Mouse (Mus musculus) CH12.LX (cell line): ENCODE data around the gene Tmem41b. TPM values are rescaled to one million over a fixed set of nuclear protein-coding genes. Genes with fewer than 3 reads are reported as not detected.
A peak's percentile ranks its signal among the peaks of the same experiment; 100 is the strongest.

Source experiments
- DNase-seq: peaks from one replicate; pipeline ENCODE4 v3.0.0-alpha.2; 2013; ENCODE audit errors: extremely low read depth
- H3K27ac ChIP-seq: 2 replicates; pipeline ENCODE4 v1.5.1; 2012; ENCODE audit warnings: low read depth, mild to moderate bottlenecking, control low read depth, moderate library complexity; ENCODE audit not compliant: insufficient read depth
- H3K27me3 ChIP-seq: replicated peaks from 2 replicates; pipeline ENCODE3; 2012; ENCODE audit warnings: inconsistent platforms
- H3K36me3 ChIP-seq, 2 experiments: replicated peaks in 1 of 2; 2 replicates each; pipeline versions ENCODE3 to v1.6.1; 2012; ENCODE audit warnings: inconsistent platforms in 1 of 2, low read length in 1 of 2, mild to moderate bottlenecking in 1 of 2, mixed read lengths in 1 of 2, moderate library complexity in 1 of 2; ENCODE audit not compliant: control insufficient read depth in 1 of 2, insufficient read depth in 1 of 2
- H3K4me1 ChIP-seq, 2 experiments: 2 replicates each; pipeline ENCODE4 v1.6.1; 2012; ENCODE audit warnings: inconsistent platforms in 1 of 2, moderate library complexity in 1 of 2; ENCODE audit not compliant: insufficient read depth in 2 of 2, control insufficient read depth in 1 of 2
- H3K4me2 ChIP-seq: 2 replicates; pipeline ENCODE4 v1.6.1; 2012; ENCODE audit warnings: low read depth, mild to moderate bottlenecking, control low read depth; ENCODE audit not compliant: poor library complexity, insufficient read depth, severe bottlenecking
- H3K4me3 ChIP-seq, 3 experiments: fragments of 150-350 bp in 1 of 3; sonication (generic) in 1 of 3; replicated peaks in 1 of 3; 2 replicates each; pipeline versions ENCODE3 to v1.5.1; 2011 to 2012; ENCODE audit warnings: low read depth in 2 of 3, low read length in 2 of 3, mild to moderate bottlenecking in 2 of 3, moderate library complexity in 2 of 3, control low read depth in 1 of 3, improper control_type of control experiment in 1 of 3, inconsistent platforms in 1 of 3, mixed read lengths in 1 of 3; ENCODE audit not compliant: poor library complexity in 1 of 3
- H3K79me2 ChIP-seq: replicated peaks from 2 replicates; pipeline ENCODE4 v1.6.1; 2012; ENCODE audit warnings: mild to moderate bottlenecking, moderate library complexity; ENCODE audit not compliant: control insufficient read depth, poor library complexity, insufficient read depth, severe bottlenecking; ENCODE audit errors: extremely low read depth
- H3K9ac ChIP-seq: 2 replicates; pipeline ENCODE4 v1.6.1; 2012; ENCODE audit warnings: low read depth, mild to moderate bottlenecking, control low read depth, moderate library complexity; ENCODE audit not compliant: insufficient read depth
- H3K9me3 ChIP-seq: replicated peaks from 2 replicates; pipeline ENCODE3; 2012; ENCODE audit warnings: low read length, inconsistent platforms, mixed read lengths
- BHLHE40 ChIP-seq: IDR thresholded peaks from 2 replicates; pipeline ENCODE4 v1.6.1; 2011; ENCODE audit warnings: mild to moderate bottlenecking, low read depth, low read length, improper control_type of control experiment
- CHD1 ChIP-seq: IDR thresholded peaks from 2 replicates; pipeline ENCODE4 v1.6.1; 2012; ENCODE audit warnings: low read depth, low read length, improper control_type of control experiment, inconsistent platforms
- CHD2 ChIP-seq: IDR thresholded peaks from 2 replicates; pipeline ENCODE4 v1.6.1; 2011; ENCODE audit warnings: low read length, improper control_type of control experiment
- CTCF ChIP-seq, 2 experiments: IDR thresholded peaks in 1 of 2; conservative IDR thresholded peaks in 1 of 2; 2 replicates each; pipeline ENCODE4 v1.5.1; 2011 to 2012; ENCODE audit warnings: low read depth in 2 of 2, low read length in 2 of 2, improper control_type of control experiment in 1 of 2, inconsistent platforms in 1 of 2, mild to moderate bottlenecking in 1 of 2, moderate library complexity in 1 of 2
- ELF1 ChIP-seq: IDR thresholded peaks from 2 replicates; pipeline ENCODE4 v1.6.1; 2014; ENCODE audit warnings: low read depth, mild to moderate bottlenecking, inconsistent platforms, low read length, improper control_type of control experiment
- EP300 ChIP-seq: IDR thresholded peaks from 2 replicates; pipeline ENCODE4 v1.6.1; 2011; ENCODE audit warnings: low read length, improper control_type of control experiment
- ETS1 ChIP-seq: conservative IDR thresholded peaks from 2 replicates; pipeline ENCODE4 v1.6.1; 2012; ENCODE audit warnings: low read depth, mild to moderate bottlenecking, inconsistent platforms, low read length, improper control_type of control experiment, moderate library complexity
- GABPA ChIP-seq: IDR thresholded peaks from 2 replicates; pipeline ENCODE4 v1.6.1; 2012; ENCODE audit warnings: low read depth, low read length, improper control_type of control experiment, inconsistent platforms; ENCODE audit not compliant: insufficient replicate concordance
- HCFC1 ChIP-seq: IDR thresholded peaks from 2 replicates; pipeline ENCODE4 v1.6.1; 2012; ENCODE audit warnings: low read depth, mild to moderate bottlenecking, inconsistent platforms, low read length, improper control_type of control experiment
- IRF4 ChIP-seq: IDR thresholded peaks from 2 replicates; pipeline ENCODE4 v1.6.1; 2014; ENCODE audit warnings: low read depth, mild to moderate bottlenecking, inconsistent platforms, low read length, improper control_type of control experiment
- JUN ChIP-seq: IDR thresholded peaks from 2 replicates; pipeline ENCODE4 v1.6.1; 2011; ENCODE audit warnings: low read depth, mild to moderate bottlenecking, low read length, improper control_type of control experiment, moderate library complexity; ENCODE audit not compliant: insufficient read depth
- JUND ChIP-seq: conservative IDR thresholded peaks from 2 replicates; pipeline ENCODE4 v1.6.1; 2011; ENCODE audit warnings: low read depth, low read length, improper control_type of control experiment
- MAFK ChIP-seq: IDR thresholded peaks from 2 replicates; pipeline ENCODE4 v1.6.1; 2011; ENCODE audit warnings: low read length, improper control_type of control experiment; ENCODE audit not compliant: insufficient replicate concordance
- MAX ChIP-seq: IDR thresholded peaks from 2 replicates; pipeline ENCODE4 v1.6.1; 2011; ENCODE audit warnings: low read length, improper control_type of control experiment
- MEF2A ChIP-seq: IDR thresholded peaks from 2 replicates; pipeline ENCODE4 v1.6.1; 2014; ENCODE audit warnings: low read depth, mild to moderate bottlenecking, inconsistent platforms, low read length, improper control_type of control experiment, borderline replicate concordance
- MYC ChIP-seq: IDR thresholded peaks from 2 replicates; pipeline ENCODE4 v1.6.1; 2011; ENCODE audit warnings: low read depth, mild to moderate bottlenecking, improper control_type of control experiment, low read length
- NELFE ChIP-seq: IDR thresholded peaks from 2 replicates; pipeline ENCODE4 v1.6.1; 2011; ENCODE audit warnings: low read depth, low read length, improper control_type of control experiment
- PAX5 ChIP-seq: IDR thresholded peaks from 2 replicates; pipeline ENCODE4 v1.6.1; 2012; ENCODE audit warnings: low read length, inconsistent platforms, mixed read lengths
- POLR2A ChIP-seq: IDR thresholded peaks from 2 replicates; pipeline ENCODE4 v1.6.1; 2011; ENCODE audit warnings: low read depth, mild to moderate bottlenecking, improper control_type of control experiment, low read length
- RCOR1 ChIP-seq: conservative IDR thresholded peaks from 2 replicates; pipeline ENCODE4 v1.6.1; 2012; ENCODE audit warnings: low read depth, mild to moderate bottlenecking, inconsistent platforms, low read length, improper control_type of control experiment
- SIN3A ChIP-seq: IDR thresholded peaks from 2 replicates; pipeline ENCODE4 v1.6.1; 2012; ENCODE audit warnings: low read length, improper control_type of control experiment, inconsistent platforms
- TBP ChIP-seq: conservative IDR thresholded peaks from 2 replicates; pipeline ENCODE4 v1.6.1; 2011; ENCODE audit warnings: low read depth, low read length, improper control_type of control experiment
- TCF12 ChIP-seq: IDR thresholded peaks from 2 replicates; pipeline ENCODE4 v1.6.1; 2014; ENCODE audit warnings: low read depth, mild to moderate bottlenecking, inconsistent platforms, low read length, improper control_type of control experiment
- UBTF ChIP-seq: IDR thresholded peaks from 2 replicates; pipeline ENCODE4 v1.6.1; 2012; ENCODE audit warnings: low read depth, mild to moderate bottlenecking, inconsistent platforms, low read length, improper control_type of control experiment, moderate library complexity
- USF1 ChIP-seq: IDR thresholded peaks from 2 replicates; pipeline ENCODE4 v1.6.1; 2014; ENCODE audit warnings: low read depth, mild to moderate bottlenecking, inconsistent platforms, low read length, improper control_type of control experiment
- USF2 ChIP-seq: conservative IDR thresholded peaks from 2 replicates; pipeline ENCODE4 v1.6.1; 2011; ENCODE audit warnings: low read depth, low read length, improper control_type of control experiment
- ZKSCAN1 ChIP-seq: IDR thresholded peaks from 2 replicates; pipeline ENCODE4 v1.6.1; 2012; ENCODE audit warnings: low read depth, inconsistent platforms, low read length, improper control_type of control experiment, borderline replicate concordance
- ZMIZ1 ChIP-seq: IDR thresholded peaks from 2 replicates; pipeline ENCODE4 v1.6.1; 2012; ENCODE audit warnings: low read depth, mild to moderate bottlenecking, inconsistent platforms, low read length, improper control_type of control experiment
- ZNF384 ChIP-seq: IDR thresholded peaks from 2 replicates; pipeline ENCODE4 v1.6.1; 2012; ENCODE audit warnings: low read depth, low read length, improper control_type of control experiment, inconsistent platforms
- dilution Hi-C: fragments of 300-500 bp; cut with MboI; formaldehyde crosslinking; loops from 2 replicates; pipeline ENCODE4 v1.14.3; 2020; ENCODE audit warnings: low sequenced_read_pairs; ENCODE audit not compliant: extremely low pct_unique_long_range_greater_than_20kb, extremely low pct_ligation_motif_present
- in situ Hi-C: fragments of 300-500 bp; cut with MboI; formaldehyde crosslinking; loops from 3 replicates; pipeline ENCODE4 v1.14.3; 2019; ENCODE audit warnings: low sequenced_read_pairs, low pct_ligation_motif_present, low pct_unique_long_range_greater_than_20kb, mixed read lengths
- polyA plus RNA-seq: library from polyadenylated mRNA; unstranded; fragments of >175 nt; gene quantifications from 2 replicates; pipeline ENCODE4 v1.2.1, GENCODE M21; 2012; ENCODE audit warnings: low read depth; ENCODE audit not compliant: insufficient read length
- total RNA-seq, 2 experiments: library from RNA; depleted of rRNA; stranded (reverse); fragments of 300-350 nt in 1 of 2; fragments of >200 nt in 1 of 2; gene quantifications; 2 replicates each; pipeline ENCODE4 v1.2.3; 2012 to 2014

The Tmem41b gene
- total and polyA plus RNA-seq, 3 experiments = 51.1 to 106 (median 56.3) TPM

- no peak overlapping the region for H3K27ac ChIP-seq
- no peaks in the 10 kb centered on the region for H3K27me3 ChIP-seq
- DNase-seq = peak; percentile 24
- dilution Hi-C loops (no loop called here), in situ Hi-C loops (no loop called here)
- no peak overlapping the region for H3K4me3 ChIP-seq
- H3K36me3 ChIP-seq = no peaks in the 10 kb centered on the region
- TF ChIP-seq ZKSCAN1 (no peak), MYC (no peak), ELF1 (no peak), UBTF (no peak), RCOR1 (no peak), PAX5 (no peak), CHD2 (no peak), HCFC1 (no peak), CTCF (conservative IDR thresholded peaks at IDR 0.05 in 1 of 2, IDR thresholded peaks at IDR 0.05 in 1 of 2; ENCODE audit: low read depth in 2 of 2, low read length in 2 of 2) (no peak), POLR2A (no peak), MAX (no peak), JUND (no peak), MAFK (no peak), ZMIZ1 (no peak), NELFE (no peak), TBP (no peak), IRF4 (no peak), USF1 (no peak), EP300 (no peak)
- H3K9ac ChIP-seq = no peak overlapping the region
- H3K79me2 ChIP-seq = no peaks in the 10 kb centered on the region
- H3K4me1 ChIP-seq = peaks cover 0 to 17% of the 10 kb centered on the region in 2 experiments; a peak in 2 of 4 replicates
- H3K9me3 ChIP-seq = no peaks in the 10 kb centered on the region
- no peak overlapping the region for H3K4me2 ChIP-seq
Measured at GRCm38 (mm10) chr7:110006471-110007195, 19.9 kb upstream of the Tmem41b start.

- Histone ChIP-seq H3K4me1 (peaks cover 0 to 17% of the 10 kb centered on the region in 2 experiments; a peak in 2 of 4 replicates), H3K9ac (no peak overlapping the region), H3K27me3 (no peaks in the 10 kb centered on the region), H3K4me3 (no peak overlapping the region), H3K4me2 (no peak overlapping the region), H3K27ac (no peak overlapping the region)
- dilution Hi-C loops (no loop called here), in situ Hi-C loops (no loop called here)
- DNase-seq = no peak
- TF ChIP-seq IRF4 (no peak), ETS1 (no peak), USF2 (no peak), CHD1 (no peak), JUN (no peak), MEF2A (no peak), EP300 (no peak), MYC (no peak), TCF12 (no peak), MAFK (no peak), ZNF384 (no peak), BHLHE40 (no peak), GABPA (no peak), CHD2 (no peak), HCFC1 (no peak), SIN3A (no peak), NELFE (no peak), PAX5 (no peak), UBTF (no peak)
- TF ChIP-seq, all 38 proteins: peak for 0
- H3K9me3 ChIP-seq = no peaks in the 10 kb centered on the region
- H3K36me3 ChIP-seq = no peaks in the 10 kb centered on the region
- H3K79me2 ChIP-seq = no peaks in the 10 kb centered on the region
Measured at GRCm38 (mm10) chr7:110005976-110006375, 19.2 kb upstream of the Tmem41b start.
